Mouse (Mus musculus) lung, postnatal 4 days (tissue): ENCODE data around the gene Kif1b.
A peak's percentile ranks its signal among the peaks of the same experiment; 100 is the strongest.
"Not testable (repeated sequence)": the region's sequence is repeated elsewhere in the genome, so short reads cannot be mapped to it uniquely, and the experiment has no call there.

ENCODE experiments used
- DNase-seq, 2 experiments: peaks; one replicate each; pipeline ENCODE4 v3.0.0; 2021

Gene Kif1b

GRCm38 (mm10) chr4:149269026-149269425, 38.5 kb downstream of the Kif1b start:
- no peak for DNase-seq

- no peak for DNase-seq
Observed at GRCm38 (mm10) chr4:149264895-149265294, 42.6 kb downstream of the Kif1b start.

- no peak for DNase-seq
Observed at GRCm38 (mm10) chr4:149263218-149263617, 44.3 kb downstream of the Kif1b start.

- DNase-seq, result no peak
Observed at GRCm38 (mm10) chr4:149261466-149261865, 46.0 kb downstream of the Kif1b start.

GRCm38 (mm10) chr4:149260911-149261310, 46.6 kb downstream of the Kif1b start:
- no peak for DNase-seq

DNA sequence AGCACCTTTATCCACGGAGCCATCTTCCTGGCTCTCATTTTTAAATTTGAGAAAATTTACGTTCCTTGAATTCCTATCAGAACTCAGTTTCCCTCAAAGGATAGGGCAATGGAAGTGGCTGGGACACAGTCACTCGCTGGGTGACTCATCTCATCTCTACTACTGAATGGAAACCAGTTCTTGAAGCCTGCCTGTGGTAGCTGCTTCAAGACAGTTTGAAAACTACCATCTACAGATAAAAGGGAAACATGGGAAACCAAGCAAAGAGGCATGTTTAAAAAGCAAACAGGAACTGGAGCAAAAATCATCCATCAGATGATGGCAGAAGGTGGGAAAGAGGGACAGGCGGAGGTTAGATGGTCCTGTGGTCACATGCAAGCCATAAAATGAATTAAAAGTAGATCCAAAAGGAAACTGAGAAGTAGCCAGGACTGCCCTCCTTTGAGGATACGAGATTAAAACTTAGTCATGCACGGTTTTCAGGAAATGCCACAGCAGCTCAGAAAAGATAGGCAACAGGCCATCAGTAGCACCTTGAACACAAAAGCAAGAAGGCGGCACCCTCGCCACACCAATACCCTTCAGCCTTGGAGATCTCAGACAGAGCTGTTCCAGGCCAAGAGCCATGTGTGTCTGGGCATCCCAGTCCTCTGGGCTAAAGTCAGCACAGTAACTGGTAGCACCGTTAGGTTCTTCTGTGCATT, 48.0 kb downstream of the Kif1b start:
- no peak for DNase-seq

- no peak for DNase-seq
Observed at GRCm38 (mm10) chr4:149258926-149259325, 48.6 kb downstream of the Kif1b start.

DNA sequence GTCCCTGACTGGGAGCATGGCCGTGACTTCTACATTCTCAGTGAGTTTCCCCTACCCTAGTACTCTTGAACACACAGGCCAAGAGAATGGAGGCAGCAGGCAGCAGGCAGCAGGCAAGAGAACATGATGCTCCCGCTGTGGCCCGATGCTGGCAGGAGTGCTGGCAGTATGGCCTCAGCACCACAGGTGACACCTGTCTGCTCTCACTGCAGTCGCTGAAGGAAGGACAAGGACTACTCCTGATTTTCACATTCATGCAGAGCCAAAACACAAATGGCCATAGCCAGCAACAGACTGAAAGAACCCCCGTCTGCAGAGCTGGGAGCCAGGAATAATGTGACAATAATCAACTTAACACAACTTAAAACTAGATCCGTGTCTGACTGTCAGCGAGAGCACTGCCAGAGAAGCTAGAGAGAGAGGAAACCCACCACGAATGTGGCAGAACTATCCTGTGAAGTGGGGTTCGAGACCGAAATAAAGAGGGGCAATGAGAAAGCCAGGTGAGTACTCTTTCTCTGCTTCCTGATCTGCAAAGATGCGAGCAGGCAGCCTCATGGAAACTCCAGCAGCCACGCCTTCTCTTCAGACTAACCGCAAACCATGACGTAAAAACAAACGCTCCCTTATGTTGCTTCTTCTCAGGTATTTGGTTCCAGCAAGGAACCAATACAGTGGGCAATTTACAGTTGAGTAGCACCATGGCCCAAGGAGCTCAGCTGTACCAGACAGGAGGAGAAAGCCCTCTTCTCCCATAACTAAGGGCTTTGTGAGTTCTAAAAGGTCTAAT, 50.8 kb downstream of the Kif1b start:
- no peak for DNase-seq

DNA sequence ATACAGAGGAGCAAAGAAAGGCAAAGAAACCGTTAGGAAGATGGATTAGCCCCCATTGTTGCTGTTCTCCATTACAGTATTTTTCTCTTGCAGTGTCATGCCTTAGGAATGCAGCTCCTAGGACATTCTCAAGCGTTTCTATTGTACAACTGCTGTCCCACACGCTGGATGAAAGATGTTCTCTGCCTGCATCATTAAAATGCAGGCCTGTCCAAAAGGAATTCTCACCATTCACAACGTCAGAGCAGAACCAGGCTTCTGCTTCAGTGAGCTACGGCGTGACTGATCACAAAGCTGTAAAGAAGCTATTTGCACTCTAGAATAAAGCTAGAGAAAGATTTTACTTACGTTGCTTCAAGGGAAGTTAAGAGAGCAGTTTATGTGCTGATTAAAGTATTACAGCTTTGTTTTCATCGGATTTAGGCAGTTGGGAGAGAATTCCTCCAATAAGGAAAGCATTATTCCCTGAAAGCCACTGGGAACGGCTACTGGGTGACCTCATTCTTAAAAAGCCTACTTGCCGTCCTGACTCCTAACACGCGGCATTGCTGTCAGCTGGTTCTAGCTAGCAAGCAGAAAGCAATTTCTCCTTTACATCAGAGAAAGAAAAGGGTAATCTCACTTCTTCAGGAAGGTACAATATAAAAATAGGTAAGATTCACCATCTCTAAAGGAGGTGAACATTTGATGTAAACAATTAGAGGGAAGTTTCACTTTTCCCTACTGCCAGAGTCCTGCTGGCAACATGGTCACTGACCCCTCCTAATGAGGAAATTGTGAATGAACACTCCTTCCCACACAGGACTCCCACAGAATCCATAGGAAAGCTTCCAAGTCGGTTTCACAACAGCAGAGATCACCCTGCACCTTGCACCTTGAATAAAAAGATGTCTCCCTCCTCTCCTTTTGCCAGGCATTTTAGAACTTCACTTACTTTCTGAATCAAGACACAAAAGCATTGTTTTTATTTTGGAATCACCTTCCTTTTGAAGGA, 51.9 kb downstream of the Kif1b start:
- no peak for DNase-seq

- no peak for DNase-seq
Observed at GRCm38 (mm10) chr4:149254827-149255226, 52.7 kb downstream of the Kif1b start.

DNA sequence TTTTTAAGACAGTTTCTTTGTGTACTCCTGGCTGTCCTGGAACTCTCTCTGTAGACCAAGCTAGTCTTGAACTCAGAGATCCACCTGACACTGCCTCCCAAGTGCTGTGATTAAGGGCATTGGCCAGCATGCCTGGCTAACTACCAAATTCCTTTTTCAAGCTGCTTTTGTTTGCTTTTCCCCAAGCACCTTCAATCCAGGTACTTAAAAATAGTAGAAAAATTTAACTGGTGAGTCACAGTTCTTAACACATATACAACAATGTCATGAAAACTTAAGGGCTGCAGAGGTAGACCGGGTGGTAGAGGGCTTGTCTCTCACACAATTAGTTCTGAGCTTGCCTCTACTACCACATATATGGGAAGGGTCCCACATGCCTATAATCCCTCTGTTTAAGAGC, 58.2 kb downstream of the Kif1b start:
- peak in 1 of 2 experiments; percentile 16 for DNase-seq

DNA sequence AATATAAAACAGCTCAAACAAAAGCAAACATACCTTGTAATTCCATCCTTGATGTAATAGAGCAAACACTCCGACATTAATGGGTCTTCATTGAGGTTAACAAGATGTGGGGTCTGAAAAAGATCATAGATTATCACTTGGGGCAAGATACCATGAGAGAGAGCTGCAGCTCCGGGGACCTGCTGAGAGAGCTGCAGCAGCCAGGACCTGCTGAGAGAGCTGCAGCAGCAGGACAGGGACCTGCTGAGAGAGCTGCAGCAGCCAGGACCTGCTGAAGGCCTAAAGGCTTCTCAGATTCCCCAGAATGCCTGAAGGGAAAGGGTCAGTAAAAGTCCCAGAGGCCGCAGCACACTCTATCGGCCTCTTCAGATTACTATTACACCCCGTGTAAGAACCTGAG, 59.7 kb downstream of the Kif1b start:
- no peak for DNase-seq

DNA sequence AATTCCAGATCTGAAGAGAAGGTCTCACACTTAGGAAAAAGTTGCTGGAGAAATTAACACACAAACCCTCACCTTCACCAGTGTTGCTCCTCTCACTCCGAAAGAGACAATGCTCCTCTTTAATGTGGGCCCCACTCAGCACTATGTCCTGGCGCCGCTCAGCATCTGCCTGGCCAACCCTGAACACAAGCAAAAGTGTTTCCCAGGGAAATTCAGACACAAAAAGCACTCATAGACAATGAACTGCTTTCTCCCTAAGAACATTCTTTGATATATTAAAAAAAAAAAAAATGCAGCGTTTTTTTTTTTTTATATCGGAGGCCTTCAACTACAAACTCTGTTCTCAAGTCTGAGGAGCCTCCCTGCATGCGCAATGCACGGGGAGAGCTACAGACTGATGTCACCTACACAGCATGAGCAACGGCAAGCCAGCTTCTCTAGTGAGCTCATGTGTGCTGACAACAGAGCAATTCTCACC, 60.3 kb downstream of the Kif1b start:
- no peak for DNase-seq

GRCm38 (mm10) chr4:149246578-149247155, 60.8 kb downstream of the Kif1b start:
- DNase-seq, result no peak

DNA sequence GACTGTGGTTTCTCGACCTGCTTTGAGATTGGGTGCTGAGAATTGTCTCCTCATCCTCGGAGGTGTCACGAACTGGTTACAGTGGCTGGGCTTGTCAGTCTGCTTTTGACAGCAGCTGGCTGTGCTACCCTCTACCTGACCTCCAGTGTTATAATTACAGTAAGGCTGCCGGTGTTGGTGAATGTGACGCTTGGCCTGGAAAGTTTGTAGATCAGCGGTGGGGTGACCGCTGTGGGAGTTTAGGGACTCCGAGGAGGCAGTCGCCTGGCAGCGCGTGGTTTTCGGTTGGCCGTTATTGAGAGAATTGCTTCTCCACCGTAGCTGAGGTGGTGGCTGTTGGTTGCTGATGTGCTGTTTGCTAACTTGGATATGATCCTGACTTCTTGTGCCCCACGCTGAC, 70.5 kb downstream of the Kif1b start:
- no peak for DNase-seq

GRCm38 (mm10) chr4:149233938-149234337, 73.6 kb downstream of the Kif1b start:
- DNase-seq, result peak in 1 of 2 experiments; percentile 8

DNA sequence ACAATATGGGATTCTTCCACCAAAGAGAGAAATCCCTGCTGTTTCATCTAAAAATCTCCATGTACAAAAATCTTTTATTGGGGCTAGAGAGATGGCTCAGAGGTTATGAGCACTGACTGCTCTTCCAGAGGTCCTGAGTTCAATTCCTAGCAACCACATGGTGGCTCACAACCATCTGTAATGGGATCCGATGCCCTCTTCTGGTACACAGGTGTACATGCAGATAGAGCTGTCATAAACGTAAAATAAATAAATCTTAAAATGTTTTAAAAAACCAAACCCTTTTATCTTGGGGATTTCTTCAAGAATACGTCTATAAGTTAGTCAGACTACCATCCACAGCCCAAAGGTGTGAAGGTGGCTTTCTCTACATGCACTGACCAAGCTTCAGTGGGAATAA, 78.8 kb downstream of the Kif1b start:
- DNase-seq, result not testable (repeated sequence)

GRCm38 (mm10) chr4:149228256-149228655, 79.2 kb downstream of the Kif1b start:
- DNase-seq, result no peak

- no peak for DNase-seq
Observed at GRCm38 (mm10) chr4:149226311-149226710, 81.2 kb downstream of the Kif1b start.

DNA sequence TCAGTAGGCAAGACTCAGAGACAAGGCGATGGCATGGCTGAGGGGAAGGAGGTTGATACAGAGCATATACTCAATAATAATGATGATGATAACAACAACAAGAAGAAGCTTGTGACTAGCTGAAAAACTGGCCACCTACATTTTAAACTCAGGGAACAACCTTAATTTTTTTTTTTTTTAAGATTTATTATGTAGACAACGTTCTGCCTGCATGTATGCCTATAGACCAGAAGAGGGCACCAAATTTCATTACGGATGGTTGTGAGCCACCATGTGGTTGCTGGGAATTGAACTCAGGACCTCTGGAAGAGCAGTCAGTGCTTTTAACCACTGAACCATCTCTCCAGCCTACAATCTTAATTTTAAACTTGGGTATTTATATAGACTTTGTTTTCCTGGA, 84.0 kb downstream of the Kif1b start:
- DNase-seq, result no peak

- no peak for DNase-seq
Observed at GRCm38 (mm10) chr4:149220481-149220880, 87.0 kb downstream of the Kif1b start.

GRCm38 (mm10) chr4:149220042-149220473, 87.4 kb downstream of the Kif1b start:
- no peak for DNase-seq
